Mouse (Mus musculus) midbrain, embryonic 11.5 days (tissue): ENCODE measurements at regions not wholly inside any gene's neighbourhood (a gene's known extent, or its start where the extent isn't known, plus 50 kb on each side); places are given as distances from the start of the nearest gene placed in this dataset.

Experiments
- ATAC-seq: fragments of 200-750 bp; cut with Nextera tagmentation; 2 replicates; pipeline ENCODE4 v1.8.0; 2017; ENCODE audit warnings: moderate TSS enrichment, moderate library complexity; ENCODE audit not compliant: low FRiP score
- DNase-seq: peaks from one replicate; pipeline ENCODE4 v3.0.0; 2015; ENCODE audit warnings: low spot score; ENCODE audit errors: missing footprints
- H3K27ac ChIP-seq: fragments of 300-500 bp; sonication (generic); 2 replicates; pipeline ENCODE4 v1.5.1; 2014; ENCODE audit warnings: low read depth, low read length
- H3K27me3 ChIP-seq: fragments of 300-500 bp; sonication (generic); 2 replicates; pipeline ENCODE4 v1.6.1; 2014; ENCODE audit warnings: mild to moderate bottlenecking, low read length, moderate library complexity, mixed read lengths; ENCODE audit not compliant: control insufficient read depth, insufficient read depth
- H3K36me3 ChIP-seq: fragments of 300-500 bp; sonication (generic); 2 replicates; pipeline ENCODE4 v1.6.1; 2014; ENCODE audit warnings: mild to moderate bottlenecking, low read length, moderate library complexity, mixed read lengths; ENCODE audit not compliant: control insufficient read depth, insufficient read depth
- H3K4me1 ChIP-seq: fragments of 300-500 bp; sonication (generic); 2 replicates; pipeline ENCODE4 v1.6.1; 2014; ENCODE audit warnings: low read length; ENCODE audit not compliant: control insufficient read depth, insufficient read depth
- H3K4me2 ChIP-seq: fragments of 300-500 bp; sonication (generic); 2 replicates; pipeline ENCODE4 v1.6.1; 2014; ENCODE audit warnings: mild to moderate bottlenecking, moderate library complexity
- H3K4me3 ChIP-seq: fragments of 300-500 bp; sonication (generic); 2 replicates; pipeline ENCODE4 v1.5.1; 2014; ENCODE audit warnings: low read depth, low read length
- H3K9ac ChIP-seq: fragments of 300-500 bp; sonication (generic); 2 replicates; pipeline ENCODE4 v1.6.1; 2014; ENCODE audit warnings: low read length
- H3K9me3 ChIP-seq: fragments of 300-500 bp; sonication (generic); 2 replicates; pipeline ENCODE4 v1.6.1; 2016; ENCODE audit warnings: low read length; ENCODE audit not compliant: control insufficient read depth
- WGBS: fragments of 180-500 bp; shearing (Covaris S2); extraction: QIAGEN DNeasy Blood & Tissue Kit; methylation state at CpG from one replicate; pipeline ENCODE4 v1.1.7; 2014; 5-methylcytosine and 5-hydroxymethylcytosine counted together

DNA sequence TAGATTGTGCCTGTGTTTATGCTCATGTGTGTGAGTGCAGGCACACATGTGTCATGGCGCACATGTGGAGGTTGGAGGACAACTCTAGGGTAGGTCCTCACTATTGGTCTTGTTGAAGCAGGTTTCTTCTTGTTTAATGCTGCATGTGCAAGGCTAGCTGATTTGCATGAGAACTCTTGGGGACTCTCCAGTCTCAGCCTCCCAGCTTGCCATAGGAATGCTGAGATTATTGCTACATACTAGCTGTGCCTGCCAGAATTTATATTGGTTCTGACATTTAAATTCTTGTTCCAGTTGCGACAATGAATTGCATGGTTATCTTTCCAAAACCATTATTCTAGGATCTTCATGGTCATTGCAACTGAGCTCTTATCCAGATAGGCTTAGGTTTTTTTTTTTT, 1168.5 kb downstream of the Sorcs3 start:
- DNase-seq: no peak
- Histone ChIP-seq H3K9me3 (no peaks in the 10 kb centered on the region), H3K27ac (no peak overlapping the region), H3K36me3 (no peaks in the 10 kb centered on the region), H3K4me3 (no peak overlapping the region), H3K27me3 (no peaks in the 10 kb centered on the region), H3K9ac (no peak overlapping the region), H3K4me1 (no peaks in the 10 kb centered on the region), H3K4me2 (no peak overlapping the region)
- WGBS: 89% methylated on average over 2 of the region's 2 CpGs
- no peak for ATAC-seq

- 81% methylated on average over 3 of the region's 3 CpGs for WGBS
- H3K4me2 ChIP-seq: no peak overlapping the region
- DNase-seq: no peak
- H3K9ac ChIP-seq: no peak overlapping the region
- H3K4me1 ChIP-seq: no peaks in the 10 kb centered on the region
- no peaks in the 10 kb centered on the region for H3K9me3 ChIP-seq
- ATAC-seq: no peak
- no peaks in the 10 kb centered on the region for H3K36me3 ChIP-seq
- H3K4me3 ChIP-seq: no peak overlapping the region
- no peaks in the 10 kb centered on the region for H3K27me3 ChIP-seq
- no peak overlapping the region for H3K27ac ChIP-seq
Observed at GRCm38 (mm10) chr19:49374926-49375325, 1169.1 kb downstream of the Sorcs3 start.

GRCm38 (mm10) chr19:49375754-49376619, 1170.2 kb downstream of the Sorcs3 start:
- H3K4me1 ChIP-seq: no peaks in the 10 kb centered on the region
- H3K4me3 ChIP-seq: no peak overlapping the region
- H3K4me2 ChIP-seq: no peak overlapping the region
- no peaks in the 10 kb centered on the region for H3K36me3 ChIP-seq
- H3K9me3 ChIP-seq: no peaks in the 10 kb centered on the region
- no peak overlapping the region for H3K27ac ChIP-seq
- WGBS: 52% methylated on average over 1 of the region's 1 CpGs
- H3K27me3 ChIP-seq: no peaks in the 10 kb centered on the region
- no peak for DNase-seq
- ATAC-seq: no peak
- no peak overlapping the region for H3K9ac ChIP-seq

- no peak overlapping the region for H3K4me2 ChIP-seq
- H3K9me3 ChIP-seq: no peaks in the 10 kb centered on the region
- H3K4me1 ChIP-seq: no peaks in the 10 kb centered on the region
- DNase-seq (no peak), ATAC-seq (no peak)
- no peaks in the 10 kb centered on the region for H3K36me3 ChIP-seq
- H3K27ac ChIP-seq: no peak overlapping the region
- H3K4me3 ChIP-seq: no peak overlapping the region
- no peaks in the 10 kb centered on the region for H3K27me3 ChIP-seq
- no peak overlapping the region for H3K9ac ChIP-seq
- 57% methylated on average over 3 of the region's 3 CpGs for WGBS
Observed at GRCm38 (mm10) chr19:49379646-49380045, 1173.8 kb downstream of the Sorcs3 start.

DNA sequence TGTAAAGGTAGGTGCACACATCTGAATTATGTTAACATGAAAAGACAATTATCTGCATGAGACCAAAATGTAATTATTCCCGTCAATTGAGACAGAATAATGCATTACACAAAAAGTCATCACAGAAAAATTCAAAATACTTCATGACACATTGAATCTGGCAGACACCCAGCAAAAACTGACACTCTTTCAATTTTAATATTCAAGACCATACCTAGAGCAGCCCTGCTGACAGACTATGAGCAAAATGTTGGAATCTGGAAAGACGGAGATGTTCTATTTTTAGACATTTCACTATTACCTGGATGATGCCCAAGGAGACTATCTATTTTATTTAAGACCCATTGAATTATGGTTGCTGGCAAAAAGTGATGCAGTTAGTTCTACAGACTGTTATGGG, 1190.4 kb downstream of the Sorcs3 start:
- no peaks in the 10 kb centered on the region for H3K36me3 ChIP-seq
- H3K9me3 ChIP-seq: no peaks in the 10 kb centered on the region
- no peaks in the 10 kb centered on the region for H3K27me3 ChIP-seq
- H3K27ac ChIP-seq: no peak overlapping the region
- no peak overlapping the region for H3K9ac ChIP-seq
- no peak for DNase-seq
- 90% methylated on average over 2 of the region's 2 CpGs for WGBS
- H3K4me3 ChIP-seq: no peak overlapping the region
- no peak for ATAC-seq
- H3K4me2 ChIP-seq: no peak overlapping the region
- no peaks in the 10 kb centered on the region for H3K4me1 ChIP-seq

DNA sequence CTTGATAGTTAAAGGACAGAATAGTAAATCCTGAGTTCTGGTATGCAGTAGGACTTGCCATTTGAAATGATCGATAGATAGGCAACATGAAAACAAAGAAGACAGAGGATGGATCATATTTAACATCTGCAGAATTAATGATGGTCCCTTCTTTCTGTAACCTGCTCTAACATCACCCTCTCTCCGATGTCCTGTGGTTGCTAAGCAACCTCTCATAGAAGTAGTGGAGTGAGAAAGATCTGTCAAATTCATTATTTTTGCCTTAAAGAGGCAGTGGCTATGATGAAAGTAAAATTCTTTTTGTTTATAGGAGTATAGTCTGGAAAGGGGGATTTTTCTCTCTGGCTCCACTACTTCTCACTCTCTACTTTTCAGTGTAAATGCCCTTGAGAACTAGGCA, 1209.5 kb downstream of the Sorcs3 start:
- Histone ChIP-seq H3K4me1 (no peaks in the 10 kb centered on the region), H3K36me3 (no peaks in the 10 kb centered on the region), H3K4me2 (no peak overlapping the region), H3K27me3 (no peaks in the 10 kb centered on the region), H3K4me3 (no peak overlapping the region), H3K9me3 (no peaks in the 10 kb centered on the region), H3K9ac (no peak overlapping the region), H3K27ac (no peak overlapping the region)
- ATAC-seq (no peak), DNase-seq (no peak)
- WGBS: 71% methylated on average over 2 of the region's 2 CpGs

GRCm38 (mm10) chr19:49423059-49423900, 1217.5 kb downstream of the Sorcs3 start:
- Histone ChIP-seq H3K36me3 (no peaks in the 10 kb centered on the region), H3K4me2 (no peak overlapping the region), H3K9me3 (no peaks in the 10 kb centered on the region), H3K9ac (no peak overlapping the region), H3K27ac (no peak overlapping the region), H3K4me1 (no peaks in the 10 kb centered on the region), H3K27me3 (no peaks in the 10 kb centered on the region), H3K4me3 (no peak overlapping the region)
- DNase-seq: no peak
- ATAC-seq: no peak
- WGBS: 85% methylated on average over 7 of the region's 7 CpGs
